Mouse (Mus musculus): ENCODE data around the gene Spata20.

Gene Spata20

DNA sequence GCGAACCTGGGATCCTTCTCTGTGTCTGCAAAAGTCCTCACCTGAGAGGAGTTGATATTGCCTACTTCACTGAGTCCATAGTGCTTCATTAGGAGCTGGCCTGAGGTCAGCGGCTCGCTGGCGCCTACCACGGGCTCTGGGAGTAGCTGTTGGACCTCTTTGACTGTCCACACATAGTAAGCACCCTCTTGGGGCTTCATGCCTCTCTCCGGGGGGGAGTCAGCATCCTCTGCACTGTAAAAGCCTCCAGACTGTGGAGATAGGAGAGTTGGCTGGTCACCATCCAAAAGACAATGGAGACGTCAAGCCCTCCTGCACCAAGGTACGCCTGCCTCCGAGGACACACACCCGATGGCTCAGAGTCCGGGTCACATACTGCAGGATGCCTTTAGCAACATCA, 3.2 kb downstream of the Spata20 start:
- DNase-seq (ENCODE audit: low read depth, low spot score) = no peak

DNA sequence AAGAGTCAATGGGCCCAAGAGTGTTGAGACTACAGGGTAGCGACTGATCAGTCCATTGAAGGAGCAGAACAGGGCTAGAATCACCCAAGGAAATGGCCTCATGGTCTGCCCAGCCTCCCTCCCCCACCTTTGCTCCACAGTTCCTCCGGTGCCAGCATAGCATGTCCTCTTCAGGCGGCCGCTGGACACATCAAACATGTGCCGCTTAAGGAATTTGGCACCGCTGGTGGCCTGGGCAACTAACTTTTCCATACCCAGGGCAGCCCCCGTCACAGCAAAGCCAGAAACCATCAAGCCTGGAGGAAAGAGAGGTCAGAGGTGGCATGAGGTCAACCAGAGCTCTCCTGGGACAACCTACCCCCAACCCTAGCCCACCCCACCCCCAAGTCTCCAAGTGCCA, 4.0 kb downstream of the Spata20 start:
- no peak for DNase-seq (ENCODE audit: low read depth, low spot score)

DNA sequence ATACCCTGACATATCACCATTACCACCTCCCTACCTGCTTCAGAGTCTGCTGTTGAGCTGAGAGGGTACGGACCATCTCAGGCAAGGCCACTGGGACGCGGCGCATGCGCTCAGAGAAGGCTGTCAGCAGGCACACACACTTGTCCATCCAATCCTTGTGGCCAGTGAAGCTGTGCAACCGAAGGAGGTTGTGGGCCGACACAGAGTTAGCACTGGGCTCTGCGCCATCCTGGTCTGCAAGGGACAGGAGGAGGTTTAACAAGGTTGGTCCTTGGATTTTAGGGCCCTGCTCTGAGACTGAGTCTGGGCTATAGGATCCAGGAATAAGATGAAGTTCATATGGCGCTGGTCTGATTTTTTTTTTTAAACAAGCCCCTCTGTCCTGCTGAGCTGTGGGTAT, 5.6 kb downstream of the Spata20 start:
- no peak for DNase-seq (ENCODE audit: low read depth, low spot score)

DNA sequence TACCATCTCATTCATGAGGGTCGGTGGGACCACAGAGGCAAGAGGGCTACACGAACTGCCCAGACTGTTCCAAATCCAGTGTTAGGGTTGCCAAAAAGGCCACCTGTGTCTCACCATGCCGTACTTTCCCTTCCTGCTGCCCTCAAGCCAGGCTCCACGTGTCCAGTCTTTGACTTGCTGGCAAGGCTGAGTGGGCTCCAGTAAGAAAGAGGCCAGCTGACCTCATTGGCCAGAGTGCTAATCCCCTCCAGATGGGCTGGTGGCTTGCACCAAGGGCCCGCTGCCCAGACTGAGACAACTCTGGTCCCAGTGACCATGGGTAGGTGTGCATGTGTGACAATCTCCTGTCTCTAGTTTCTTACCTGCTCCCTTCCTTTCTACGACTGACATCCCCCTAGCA, 8.3 kb downstream of the Spata20 start:
- no peak for DNase-seq (ENCODE audit: low read depth, low spot score)

DNA sequence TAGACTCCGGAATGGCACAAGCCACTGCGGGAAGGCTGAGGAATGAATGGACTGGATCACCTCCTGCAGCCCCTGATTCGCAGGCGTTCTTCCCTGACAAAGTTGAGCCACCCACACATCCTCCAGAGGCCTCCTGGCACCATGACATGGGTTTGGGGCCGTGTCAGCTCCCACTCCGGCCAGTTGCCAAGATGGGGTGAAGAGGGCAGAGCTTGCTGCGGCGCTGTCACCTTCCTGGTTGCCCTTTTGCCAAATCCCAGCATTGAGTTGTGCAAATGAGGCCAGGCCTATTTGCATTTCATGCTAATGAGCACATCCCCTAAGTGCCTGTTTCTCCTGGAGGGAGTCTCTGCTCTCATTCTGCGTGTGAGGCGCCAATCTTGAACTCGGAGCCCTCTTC, 10.3 kb downstream of the Spata20 start:
- no peak for DNase-seq (ENCODE audit: low read depth, low spot score)

DNA sequence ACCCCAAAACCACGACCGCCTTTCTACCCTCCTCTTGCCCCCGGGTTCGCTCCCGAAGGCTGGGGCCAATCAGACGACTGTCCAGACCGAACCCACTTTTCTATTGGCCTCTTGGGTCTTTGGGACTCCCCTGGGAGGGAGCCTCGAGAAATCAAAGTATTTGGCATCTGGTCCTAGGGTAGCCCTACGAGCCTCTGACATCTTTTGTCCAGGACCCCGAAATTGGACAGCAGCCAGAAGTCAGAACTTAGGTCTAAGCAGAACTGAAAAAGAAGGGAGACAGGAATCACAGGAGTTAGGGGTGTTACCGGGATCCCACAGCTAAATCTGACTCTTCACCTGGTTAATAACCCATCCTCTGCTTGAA, 11.5 kb downstream of the Spata20 start:
- DNase-seq (ENCODE audit: low read depth, low spot score) = no peak

DNA sequence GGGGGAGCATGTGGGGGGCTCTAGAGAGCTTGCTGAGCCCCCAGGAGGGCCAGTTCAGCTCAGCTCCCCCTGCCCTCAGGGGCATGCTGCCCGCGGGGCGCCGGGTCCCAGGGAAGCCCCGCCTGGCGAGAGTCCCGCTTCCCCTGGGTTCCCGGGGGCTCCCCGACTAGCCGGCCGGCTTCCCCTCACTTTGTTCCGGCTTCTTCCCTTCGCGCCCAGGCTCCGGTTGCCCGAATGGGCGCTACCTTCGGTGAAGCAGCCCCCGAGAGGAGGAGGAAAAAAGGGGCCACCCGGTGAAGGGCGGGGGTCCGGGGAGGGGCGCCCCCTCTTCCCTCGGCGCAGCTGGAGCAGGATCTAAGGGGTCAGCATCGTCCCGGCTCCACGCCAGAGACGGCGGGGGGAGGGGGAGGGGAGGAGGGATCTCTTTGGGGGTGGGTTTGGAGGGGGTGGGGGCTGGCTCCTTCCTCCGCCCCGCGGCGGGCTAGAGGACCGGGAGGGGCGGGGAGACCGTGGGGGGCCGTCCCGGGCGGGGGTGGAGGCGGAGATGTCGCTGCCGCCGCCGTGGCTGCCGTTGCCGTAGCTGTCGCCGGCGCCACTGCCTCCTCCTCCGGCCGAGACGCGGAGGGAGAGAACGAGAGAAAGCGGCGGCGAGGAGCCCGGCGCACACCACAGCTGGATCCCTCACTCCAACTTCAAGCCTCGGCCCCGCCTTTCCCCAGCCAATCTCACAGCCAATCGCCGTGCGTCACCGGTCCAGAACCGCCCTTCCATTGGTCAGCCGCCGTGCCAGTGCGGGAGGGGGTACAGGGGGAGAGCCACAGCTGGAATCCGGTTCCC, 12.1 kb downstream of the Spata20 start, which contains the start of gene Cacna1g:
TSS of gene Cacna1g (minus strand) at position 492 of the 837 bp plus-strand sequence.
- peak; percentile 70 for DNase-seq (ENCODE audit: low read depth, low spot score)

DNA sequence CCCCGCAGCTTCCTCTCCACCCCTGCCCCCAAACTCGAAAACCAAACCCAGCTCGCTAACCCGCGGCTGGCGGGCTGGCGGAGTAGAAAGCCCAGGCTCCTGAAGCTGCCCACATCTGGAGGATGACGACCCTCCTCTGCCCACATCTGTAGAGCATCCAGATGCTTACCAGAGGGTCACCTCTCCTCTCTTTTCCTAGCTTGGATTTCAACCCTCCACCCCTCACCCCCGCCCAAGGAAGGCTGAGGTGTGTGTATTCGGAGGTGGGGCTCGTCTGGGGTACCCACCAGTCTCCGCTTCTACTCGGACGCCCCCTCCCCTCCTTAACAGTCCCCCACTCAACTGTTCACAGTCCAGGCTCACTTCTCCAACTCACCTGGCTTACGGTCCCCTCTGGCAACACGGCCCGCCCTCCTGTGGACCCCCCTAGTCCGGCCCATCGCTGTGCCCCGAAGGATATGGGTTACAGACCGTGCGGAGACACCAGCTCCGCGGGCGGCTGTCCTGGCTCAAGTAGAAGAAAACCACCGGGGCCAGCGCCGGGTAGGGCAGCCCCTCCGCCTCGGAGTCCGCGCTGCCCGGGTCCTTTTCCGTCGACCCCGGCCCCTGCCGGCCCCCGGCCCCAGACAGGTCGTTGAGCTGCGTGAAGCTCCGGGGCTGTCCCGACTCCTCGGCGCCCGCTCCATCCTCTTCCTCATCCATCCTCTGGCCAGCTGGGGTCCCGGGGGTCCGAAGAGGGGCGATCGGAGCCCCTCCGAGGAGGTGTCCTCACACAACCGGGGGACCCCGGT, 12.9 kb downstream of the Spata20 start:
- DNase-seq (ENCODE audit: low read depth, low spot score) = no peak

DNA sequence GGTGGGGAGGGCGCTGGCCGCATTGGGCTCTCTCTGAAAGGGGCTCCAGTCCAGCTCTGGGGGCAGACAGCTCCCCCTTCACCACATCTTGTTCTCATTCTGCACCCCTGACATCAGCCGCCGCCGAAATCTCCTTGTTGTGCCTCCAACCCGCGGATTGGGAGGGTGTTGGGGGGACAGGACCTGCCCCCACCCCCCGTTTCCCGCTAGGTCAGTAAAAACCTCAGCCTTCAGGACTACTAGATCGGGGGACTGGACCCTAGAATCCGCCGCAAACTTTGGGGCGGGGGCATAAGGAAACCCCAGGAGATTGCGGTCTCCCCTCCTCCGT, 13.4 kb downstream of the Spata20 start:
- no peak for DNase-seq (ENCODE audit: low read depth, low spot score)

DNA sequence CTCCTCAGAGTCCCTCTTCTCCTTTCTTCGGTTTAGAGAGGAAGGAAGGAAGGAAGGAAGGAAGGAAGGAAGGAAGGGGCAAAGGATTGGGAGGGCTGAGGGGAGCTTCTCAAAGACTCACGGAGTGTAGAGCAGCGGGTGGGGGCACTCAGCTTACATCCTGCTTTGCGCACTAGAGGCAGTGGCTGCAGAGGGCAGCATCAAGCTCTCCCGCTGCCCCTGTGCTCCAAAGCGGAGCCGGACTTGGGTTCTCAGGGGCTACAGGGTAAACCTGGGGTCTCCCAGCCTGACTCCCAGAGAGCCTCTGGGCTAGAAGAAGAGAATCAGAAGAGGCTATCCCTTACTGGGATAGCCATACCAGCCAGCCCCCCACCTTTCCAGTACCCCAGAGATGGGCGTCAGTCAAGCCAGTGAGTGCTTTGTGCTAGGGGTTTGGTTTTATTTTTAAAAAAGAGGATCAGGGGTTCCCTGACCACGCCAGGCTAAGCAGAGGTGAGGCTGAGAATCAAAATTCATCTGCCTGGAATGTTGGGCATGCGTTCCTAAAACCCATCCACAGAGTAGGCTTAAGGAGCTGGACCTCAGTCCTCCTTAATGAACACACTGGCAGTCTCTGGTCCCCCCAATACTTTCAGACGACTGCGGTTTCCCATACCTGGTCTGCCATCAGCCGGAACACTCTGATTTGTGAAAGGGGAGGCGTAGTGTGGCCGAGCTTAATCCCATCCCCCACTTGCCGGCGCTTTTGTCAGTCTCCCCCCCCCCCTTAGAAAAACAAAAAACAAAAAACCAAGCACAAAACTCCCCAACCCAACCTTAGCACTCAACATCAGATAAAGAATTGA, 14.0 kb downstream of the Spata20 start:
- DNase-seq (ENCODE audit: low read depth, low spot score) = no peak

DNA sequence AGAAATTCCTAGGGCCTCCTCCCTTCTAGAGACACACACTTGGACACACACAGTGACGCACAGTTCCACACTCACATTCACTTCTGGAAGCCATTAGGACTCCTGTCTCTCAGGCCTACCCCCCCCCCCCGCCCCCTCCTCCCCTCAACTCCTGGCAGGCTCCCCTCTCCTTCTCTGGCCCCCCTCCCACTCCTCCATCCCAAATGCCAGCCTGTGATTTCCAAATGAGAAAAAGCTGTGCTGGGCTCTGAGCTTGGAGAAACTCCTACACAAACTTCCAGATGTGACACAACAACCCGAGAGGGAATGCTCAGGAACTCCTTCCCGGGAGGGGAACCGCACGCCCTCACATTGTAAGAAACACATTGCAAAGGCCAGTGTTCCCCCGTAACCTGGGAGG, 15.6 kb downstream of the Spata20 start:
- DNase-seq (ENCODE audit: low read depth, low spot score) = no peak

DNA sequence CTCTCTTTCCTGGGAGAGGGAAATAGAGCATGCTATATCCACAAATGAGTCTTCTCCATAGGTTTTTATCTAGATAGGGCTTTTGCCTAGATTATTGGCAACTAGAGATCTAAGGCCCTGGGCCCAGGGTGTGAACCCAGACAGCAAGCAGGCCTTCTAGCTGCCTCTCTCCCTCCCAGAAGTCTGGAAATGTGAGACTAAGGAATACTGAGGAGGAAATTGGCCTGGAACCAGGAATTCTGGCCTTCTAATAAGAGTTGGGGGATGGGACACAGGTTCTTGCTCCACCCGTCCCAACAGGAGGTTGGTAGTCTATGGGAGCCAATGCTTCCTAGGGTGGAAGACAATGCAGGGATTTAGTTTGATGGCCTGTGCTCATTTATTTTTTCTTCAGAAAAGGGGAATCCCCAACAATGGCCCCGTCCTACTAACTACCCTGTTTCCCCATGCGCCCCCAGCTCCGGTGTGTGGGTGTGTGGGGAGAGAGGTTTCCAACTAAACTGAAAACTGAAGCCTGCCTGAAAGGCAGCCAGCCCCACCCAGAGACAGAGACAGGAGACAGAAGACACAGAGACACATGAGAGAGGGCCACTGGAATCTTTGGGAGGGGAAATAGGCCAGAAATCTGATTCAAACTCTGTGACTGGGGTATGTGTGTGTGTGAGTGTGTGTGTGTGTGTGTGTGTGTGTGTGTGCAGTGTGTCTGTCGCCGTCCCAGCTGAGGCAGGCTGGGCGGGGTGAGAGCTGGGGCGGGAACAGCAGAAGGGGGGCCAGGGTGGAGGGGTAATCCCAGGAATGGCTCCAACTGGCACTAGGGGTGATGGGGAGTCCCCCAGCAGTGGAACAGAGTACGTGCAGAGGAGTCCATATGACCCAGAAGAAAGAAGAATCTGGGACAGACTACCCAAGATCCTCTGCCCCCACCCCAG, 16.6 kb downstream of the Spata20 start:
- DNase-seq (ENCODE audit: low read depth, low spot score) = no peak

DNA sequence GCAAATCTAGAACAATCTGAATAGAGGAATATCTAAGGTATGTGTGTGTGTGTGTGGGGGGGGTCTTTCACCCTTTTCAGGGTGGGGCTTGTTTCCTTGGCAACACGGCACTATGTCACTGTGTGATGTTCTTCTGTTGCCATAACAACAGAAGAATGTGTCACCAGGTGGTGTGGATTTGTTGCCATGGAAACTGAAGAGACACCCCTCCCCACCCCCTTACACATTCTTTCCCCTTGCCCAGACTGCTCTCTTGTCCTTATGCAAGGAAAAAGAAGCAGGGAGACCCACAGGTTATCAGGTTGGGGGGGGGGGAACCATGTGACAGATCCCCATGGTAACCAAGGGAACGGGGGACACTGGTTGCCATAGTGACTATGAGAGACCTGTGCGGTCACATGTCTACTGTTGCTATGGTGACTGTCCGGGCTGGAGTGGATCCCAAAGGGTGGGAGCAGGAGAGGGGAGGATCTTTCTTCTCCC, 17.4 kb downstream of the Spata20 start:
- DNase-seq (ENCODE audit: low read depth, low spot score) = peak; percentile 63

DNA sequence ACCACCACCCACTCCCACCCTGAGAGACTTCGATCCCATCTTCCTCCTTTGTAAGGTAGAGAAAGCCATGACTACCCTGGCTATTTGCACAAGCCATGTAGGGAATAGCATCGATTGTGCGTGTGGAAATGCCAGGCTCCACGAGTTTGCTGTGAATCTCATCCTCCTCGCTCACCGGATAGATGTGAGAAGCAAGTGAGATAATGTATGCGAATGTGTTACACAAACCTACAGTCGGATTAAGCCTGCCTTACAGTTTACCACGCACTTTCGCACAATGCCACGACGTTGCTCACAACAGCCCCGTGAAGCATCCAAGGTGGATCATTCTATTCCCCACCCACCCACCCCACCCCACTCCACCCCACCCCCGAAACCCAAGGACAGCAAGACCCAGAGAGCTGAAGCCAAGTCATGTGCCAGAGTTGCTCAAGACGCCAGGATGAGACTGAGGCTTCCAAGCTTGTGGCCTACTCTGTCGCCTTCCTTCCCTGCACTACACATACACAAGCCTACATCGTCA, 19.6 kb downstream of the Spata20 start:
- no peak for DNase-seq (ENCODE audit: low read depth, low spot score)

DNA sequence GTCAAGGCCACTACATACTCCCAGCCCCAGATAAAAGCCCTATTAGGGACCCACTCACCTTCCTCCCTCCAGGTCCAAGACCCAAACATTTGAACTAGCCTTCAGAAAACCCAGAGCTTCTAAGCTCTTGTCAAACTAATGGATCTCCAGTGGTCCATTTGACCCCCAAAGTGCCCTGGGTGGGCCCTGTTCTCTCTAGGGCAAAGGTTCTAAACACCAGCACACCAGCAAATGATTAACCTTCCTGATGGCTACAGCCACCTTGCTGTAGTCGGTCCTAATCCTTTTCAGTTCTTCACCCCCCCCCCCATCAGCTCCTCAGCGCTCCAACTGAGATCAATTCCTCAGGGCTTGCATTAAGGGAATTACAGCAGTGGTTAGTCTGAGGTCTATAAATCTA, 21.8 kb downstream of the Spata20 start:
- no peak for DNase-seq (ENCODE audit: low read depth, low spot score)

DNA sequence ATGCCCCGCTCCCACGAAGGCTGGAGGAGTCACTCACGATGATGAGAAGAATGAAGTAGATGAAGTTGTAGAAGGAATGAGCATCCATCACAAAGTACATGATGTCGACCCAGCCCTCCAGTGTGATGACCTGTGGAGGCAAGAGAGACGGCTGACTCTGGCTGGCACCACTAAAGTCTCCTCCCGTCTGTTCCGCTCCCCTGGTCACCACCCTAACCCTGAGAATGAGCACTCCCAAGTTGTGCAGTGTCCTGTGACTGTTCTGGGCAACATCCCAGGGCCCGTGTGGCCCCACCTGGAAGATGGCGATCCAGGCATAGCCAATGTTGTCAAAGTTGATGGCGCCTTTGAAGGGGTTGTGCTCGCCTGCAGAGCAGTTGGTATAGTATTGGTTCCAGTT, 24.1 kb downstream of the Spata20 start:
- no peak for DNase-seq (ENCODE audit: low read depth, low spot score)

DNA sequence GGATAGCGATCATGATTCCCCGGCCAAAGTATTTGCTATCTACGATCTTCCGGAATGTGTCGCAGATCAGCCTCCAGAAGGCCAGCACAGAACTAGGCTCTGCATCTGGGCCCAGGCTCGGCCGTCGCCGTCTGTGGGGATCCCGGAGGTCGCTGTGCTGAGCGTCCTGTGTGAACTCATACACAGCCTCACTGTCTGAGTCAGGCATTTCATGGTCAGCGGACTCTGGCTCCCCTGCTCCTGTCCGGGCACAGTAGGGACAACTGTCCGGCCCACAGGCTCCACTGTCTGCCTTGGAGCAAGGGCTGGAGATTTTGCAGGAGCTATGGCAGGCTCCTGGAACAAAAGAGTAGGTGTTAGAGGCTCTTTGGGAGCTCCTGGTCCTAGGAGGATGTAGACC, 29.0 kb downstream of the Spata20 start:
- DNase-seq (ENCODE audit: low read depth, low spot score) = no peak

DNA sequence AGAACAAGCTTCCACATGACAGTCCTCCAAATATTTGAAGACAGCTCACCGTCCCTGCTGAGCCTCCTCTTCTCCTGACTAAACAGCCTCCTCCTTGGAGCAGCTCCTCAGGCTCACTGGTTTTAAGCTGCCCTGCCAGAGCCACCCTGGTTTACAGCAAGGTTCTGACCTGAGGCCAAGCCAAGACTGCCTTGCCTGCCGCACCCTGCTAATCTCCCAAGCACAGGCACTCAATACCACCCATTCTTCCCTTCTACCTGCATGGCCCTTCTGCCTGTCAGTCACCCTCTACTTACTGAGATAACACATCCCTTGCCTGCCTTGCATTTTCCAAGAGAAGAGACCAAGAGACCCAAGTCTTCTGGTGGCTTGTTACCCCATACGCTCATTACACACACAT, 29.6 kb downstream of the Spata20 start:
- DNase-seq (ENCODE audit: low read depth, low spot score) = no peak

DNA sequence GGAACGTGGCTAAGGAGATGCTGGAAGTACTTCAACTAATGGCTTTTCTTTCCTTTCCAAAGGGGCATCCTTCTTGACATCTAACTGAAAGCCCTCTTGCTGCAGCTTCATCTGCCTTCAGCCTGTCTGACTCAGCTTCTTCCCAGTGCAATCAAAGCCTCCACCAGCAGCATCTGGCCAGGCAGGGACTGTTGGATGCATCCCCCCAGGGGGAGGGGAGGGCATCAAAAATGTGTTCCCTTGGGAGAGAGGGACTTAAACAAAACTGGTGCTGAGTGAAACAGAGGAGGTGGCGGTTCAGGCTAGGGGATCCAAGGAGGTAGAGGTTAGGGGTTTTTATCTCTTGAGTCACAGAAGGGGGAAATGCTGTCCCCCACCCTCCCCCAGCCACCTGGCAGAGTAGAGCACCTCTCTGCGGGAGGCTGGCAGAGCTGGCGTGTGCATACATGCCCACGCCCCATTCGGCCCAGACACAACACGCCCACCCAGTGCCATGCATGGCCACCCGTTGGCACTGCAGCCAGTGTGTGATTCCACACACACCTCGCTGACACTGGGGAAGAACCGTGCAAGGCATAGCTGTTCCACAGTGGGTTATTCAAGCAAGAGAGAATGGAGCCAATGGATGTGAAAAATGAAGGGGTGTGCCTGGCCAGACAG, 30.7 kb downstream of the Spata20 start:
- no peak for DNase-seq (ENCODE audit: low read depth, low spot score)

DNA sequence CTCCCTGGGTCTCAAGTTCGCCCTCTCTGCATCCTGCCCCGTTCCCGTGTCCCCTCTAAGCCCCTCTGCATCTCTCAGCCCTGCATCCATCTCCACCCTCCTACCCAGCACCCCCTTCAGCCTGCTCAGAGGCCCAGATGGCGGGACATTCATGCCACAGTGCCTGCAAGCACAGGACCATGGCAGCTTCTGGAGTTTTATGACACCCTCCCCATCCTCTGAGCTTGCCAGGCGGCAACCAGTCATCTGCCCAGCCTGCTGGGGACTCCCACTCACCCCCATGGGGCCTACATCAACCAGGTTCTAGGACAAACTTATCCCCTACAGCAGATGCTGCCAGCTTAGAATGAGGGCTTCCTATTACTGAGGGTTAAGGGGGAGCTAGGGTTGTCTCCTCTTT, 31.2 kb downstream of the Spata20 start:
- no peak for DNase-seq (ENCODE audit: low read depth, low spot score)
